Mouse (Mus musculus): ENCODE results near the gene Eml5. TPM values are rescaled to one million over a fixed set of nuclear protein-coding genes. Genes with fewer than 3 reads are reported as not detected.

The Eml5 gene
- polyA plus RNA-seq, 1 experiment from 2014 or later = 15.6 TPM

GRCm38 (mm10) chr12:98820781-98821180 is 80.5 kb downstream of the Eml5 start:
- WGBS = 77% methylated on average over 2 of the region's 2 CpGs
- Histone ChIP-seq H3K4me1 (ENCODE audit: control insufficient read depth, insufficient read depth, low read length) (no peaks in the 10 kb centered on the region), H3K4me2 (replicated peaks; ENCODE audit: low read depth, low read length) (no peak overlapping the region), H3K4me3 (ENCODE audit: low read depth, low read length) (no peak overlapping the region), H3K27ac (ENCODE audit: low read length) (no peak overlapping the region), H3K9ac (replicated peaks; ENCODE audit: low read depth, low read length) (no peak overlapping the region), H3K9me3 (ENCODE audit: control insufficient read depth, low read depth, low read length) (no peaks in the 10 kb centered on the region), H3K27me3 (ENCODE audit: control insufficient read depth, insufficient read depth, low read length) (no peaks in the 10 kb centered on the region), H3K36me3 (ENCODE audit: control insufficient read depth, insufficient read depth, low read length) (no peaks in the 10 kb centered on the region)
- ATAC-seq (ENCODE audit: insufficient number of reproducible peaks, insufficient read depth, low FRiP score, low read depth) = no peak

- no peak overlapping the region for H3K27ac ChIP-seq (ENCODE audit: low read length)
- no peaks in the 10 kb centered on the region for H3K27me3 ChIP-seq (ENCODE audit: control insufficient read depth, insufficient read depth, low read length)
- 86% methylated on average over 3 of the region's 3 CpGs for WGBS
- no peaks in the 10 kb centered on the region for H3K9me3 ChIP-seq (ENCODE audit: control insufficient read depth, low read depth, low read length)
- H3K4me3 ChIP-seq (ENCODE audit: low read depth, low read length) = no peak overlapping the region
- no peak for ATAC-seq (ENCODE audit: insufficient number of reproducible peaks, insufficient read depth, low FRiP score, low read depth)
- H3K4me2 ChIP-seq (replicated peaks; ENCODE audit: low read depth, low read length) = no peak overlapping the region
- no peaks in the 10 kb centered on the region for H3K36me3 ChIP-seq (ENCODE audit: control insufficient read depth, insufficient read depth, low read length)
- no peaks in the 10 kb centered on the region for H3K4me1 ChIP-seq (ENCODE audit: control insufficient read depth, insufficient read depth, low read length)
- H3K9ac ChIP-seq (replicated peaks; ENCODE audit: low read depth, low read length) = no peak overlapping the region
Observed at GRCm38 (mm10) chr12:98804078-98804748, 97.1 kb downstream of the Eml5 start.

- H3K27ac ChIP-seq (ENCODE audit: low read length) = no peak overlapping the region
- 70% methylated on average over 3 of the region's 3 CpGs for WGBS
- no peak for ATAC-seq (ENCODE audit: insufficient number of reproducible peaks, insufficient read depth, low FRiP score, low read depth)
- no peaks in the 10 kb centered on the region for H3K9me3 ChIP-seq (ENCODE audit: control insufficient read depth, low read depth, low read length)
- H3K4me2 ChIP-seq (replicated peaks; ENCODE audit: low read depth, low read length) = no peak overlapping the region
- H3K36me3 ChIP-seq (ENCODE audit: control insufficient read depth, insufficient read depth, low read length) = no peaks in the 10 kb centered on the region; the same call in 1 of the 2 replicates
- H3K4me3 ChIP-seq (ENCODE audit: low read depth, low read length) = no peak overlapping the region
- no peak overlapping the region for H3K9ac ChIP-seq (replicated peaks; ENCODE audit: low read depth, low read length)
- H3K27me3 ChIP-seq (ENCODE audit: control insufficient read depth, insufficient read depth, low read length) = no peaks in the 10 kb centered on the region
- H3K4me1 ChIP-seq (ENCODE audit: control insufficient read depth, insufficient read depth, low read length) = no peaks in the 10 kb centered on the region
Observed at GRCm38 (mm10) chr12:98802245-98802644, 99.0 kb downstream of the Eml5 start.

GRCm38 (mm10) chr12:98800334-98800733 is 101.0 kb downstream of the Eml5 start:
- Histone ChIP-seq H3K4me1 (ENCODE audit: control insufficient read depth, insufficient read depth, low read length) (no peaks in the 10 kb centered on the region), H3K9me3 (ENCODE audit: control insufficient read depth, low read depth, low read length) (no peaks in the 10 kb centered on the region), H3K4me2 (replicated peaks; ENCODE audit: low read depth, low read length) (no peak overlapping the region), H3K27ac (ENCODE audit: low read length) (no peak overlapping the region), H3K9ac (replicated peaks; ENCODE audit: low read depth, low read length) (no peak overlapping the region), H3K4me3 (ENCODE audit: low read depth, low read length) (no peak overlapping the region), H3K36me3 (ENCODE audit: control insufficient read depth, insufficient read depth, low read length) (no peaks in the 10 kb centered on the region; the same call in 1 of the 2 replicates), H3K27me3 (ENCODE audit: control insufficient read depth, insufficient read depth, low read length) (no peaks in the 10 kb centered on the region)
- no peak for ATAC-seq (ENCODE audit: insufficient number of reproducible peaks, insufficient read depth, low FRiP score, low read depth)
- 79% methylated on average over 5 of the region's 5 CpGs for WGBS

GRCm38 (mm10) chr12:98795731-98796318 is 105.5 kb downstream of the Eml5 start:
- H3K27ac ChIP-seq (ENCODE audit: low read length) = no peak overlapping the region
- WGBS = 94% methylated on average over 3 of the region's 3 CpGs
- H3K4me1 ChIP-seq (ENCODE audit: control insufficient read depth, insufficient read depth, low read length) = no peaks in the 10 kb centered on the region
- H3K9ac ChIP-seq (replicated peaks; ENCODE audit: low read depth, low read length) = no peak overlapping the region
- H3K27me3 ChIP-seq (ENCODE audit: control insufficient read depth, insufficient read depth, low read length) = no peaks in the 10 kb centered on the region
- ATAC-seq (ENCODE audit: insufficient number of reproducible peaks, insufficient read depth, low FRiP score, low read depth) = no peak
- no peak overlapping the region for H3K4me3 ChIP-seq (ENCODE audit: low read depth, low read length)
- peaks cover 16% of the 10 kb centered on the region; the same call in 1 of the 2 replicates for H3K36me3 ChIP-seq (ENCODE audit: control insufficient read depth, insufficient read depth, low read length)
- H3K9me3 ChIP-seq (ENCODE audit: control insufficient read depth, low read depth, low read length) = no peaks in the 10 kb centered on the region
- no peak overlapping the region for H3K4me2 ChIP-seq (replicated peaks; ENCODE audit: low read depth, low read length)

- Histone ChIP-seq H3K4me1 (ENCODE audit: control insufficient read depth, insufficient read depth, low read length) (no peaks in the 10 kb centered on the region), H3K4me3 (ENCODE audit: low read depth, low read length) (no peak overlapping the region), H3K27ac (ENCODE audit: low read length) (no peak overlapping the region), H3K9ac (replicated peaks; ENCODE audit: low read depth, low read length) (no peak overlapping the region), H3K36me3 (ENCODE audit: control insufficient read depth, insufficient read depth, low read length) (peaks cover 69% of the 10 kb centered on the region), H3K4me2 (replicated peaks; ENCODE audit: low read depth, low read length) (no peak overlapping the region), H3K9me3 (ENCODE audit: control insufficient read depth, low read depth, low read length) (no peaks in the 10 kb centered on the region), H3K27me3 (ENCODE audit: control insufficient read depth, insufficient read depth, low read length) (no peaks in the 10 kb centered on the region)
- no peak for ATAC-seq (ENCODE audit: insufficient number of reproducible peaks, insufficient read depth, low FRiP score, low read depth)
- 92% methylated on average over 1 of the region's 1 CpGs for WGBS
Observed at GRCm38 (mm10) chr12:98784251-98784650, 117.0 kb downstream of the Eml5 start.

DNA sequence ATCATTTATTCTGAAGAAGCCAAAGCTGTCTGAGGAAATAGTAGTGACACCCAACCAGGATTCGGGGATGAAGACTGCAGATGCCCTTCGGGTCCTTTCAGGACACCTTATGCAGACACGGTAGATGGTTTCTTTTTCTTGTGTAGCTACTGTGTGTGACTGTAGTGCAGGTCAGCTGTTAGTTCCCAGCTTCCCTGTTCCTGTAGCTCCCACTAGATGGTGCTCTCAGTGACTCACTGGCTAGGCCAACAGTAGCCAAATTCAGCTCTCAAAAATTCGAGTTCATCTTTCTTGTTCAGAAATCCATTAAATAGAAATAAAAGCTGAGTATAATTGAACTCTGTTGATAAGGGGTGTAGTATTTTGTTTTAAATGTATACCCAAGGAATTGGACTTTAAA is 122.1 kb downstream of the Eml5 start:
- 79% methylated on average over 4 of the region's 4 CpGs for WGBS
- Histone ChIP-seq H3K27ac (ENCODE audit: low read length) (no peak overlapping the region), H3K36me3 (ENCODE audit: control insufficient read depth, insufficient read depth, low read length) (peaks cover 77% of the 10 kb centered on the region), H3K9me3 (ENCODE audit: control insufficient read depth, low read depth, low read length) (no peaks in the 10 kb centered on the region), H3K4me2 (replicated peaks; ENCODE audit: low read depth, low read length) (no peak overlapping the region), H3K9ac (replicated peaks; ENCODE audit: low read depth, low read length) (no peak overlapping the region), H3K27me3 (ENCODE audit: control insufficient read depth, insufficient read depth, low read length) (no peaks in the 10 kb centered on the region), H3K4me3 (ENCODE audit: low read depth, low read length) (no peak overlapping the region), H3K4me1 (ENCODE audit: control insufficient read depth, insufficient read depth, low read length) (no peaks in the 10 kb centered on the region)
- no peak for ATAC-seq (ENCODE audit: insufficient number of reproducible peaks, insufficient read depth, low FRiP score, low read depth)

GRCm38 (mm10) chr12:98777509-98777908 is 123.8 kb downstream of the Eml5 start:
- Histone ChIP-seq H3K27ac (ENCODE audit: low read length) (no peak overlapping the region), H3K4me3 (ENCODE audit: low read depth, low read length) (no peak overlapping the region), H3K4me1 (ENCODE audit: control insufficient read depth, insufficient read depth, low read length) (no peaks in the 10 kb centered on the region), H3K9me3 (ENCODE audit: control insufficient read depth, low read depth, low read length) (no peaks in the 10 kb centered on the region), H3K27me3 (ENCODE audit: control insufficient read depth, insufficient read depth, low read length) (no peaks in the 10 kb centered on the region), H3K36me3 (ENCODE audit: control insufficient read depth, insufficient read depth, low read length) (peaks cover 68% of the 10 kb centered on the region), H3K4me2 (replicated peaks; ENCODE audit: low read depth, low read length) (no peak overlapping the region), H3K9ac (replicated peaks; ENCODE audit: low read depth, low read length) (no peak overlapping the region)
- WGBS = 74% methylated on average over 3 of the region's 3 CpGs
- ATAC-seq (ENCODE audit: insufficient number of reproducible peaks, insufficient read depth, low FRiP score, low read depth) = no peak

DNA sequence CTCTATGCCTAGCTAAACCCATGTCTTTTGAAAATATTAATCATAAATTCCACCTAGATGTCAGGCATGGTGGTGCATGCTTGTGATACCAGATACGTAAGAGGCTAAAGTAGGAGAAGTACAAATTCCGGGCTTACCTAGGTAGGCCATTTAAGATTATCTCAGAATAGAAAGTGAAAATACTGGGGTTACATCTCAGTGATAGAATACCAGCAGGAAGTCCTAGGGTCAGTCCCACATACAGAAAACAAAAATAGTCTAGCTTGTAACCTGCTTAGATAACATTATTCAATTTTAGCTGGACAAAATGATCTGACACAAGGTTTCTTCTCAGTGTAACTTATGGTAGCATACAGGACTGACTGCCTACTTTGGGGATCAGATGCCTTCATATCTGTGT is 135.0 kb downstream of the Eml5 start:
- Histone ChIP-seq H3K4me3 (ENCODE audit: low read depth, low read length) (no peak overlapping the region), H3K36me3 (ENCODE audit: control insufficient read depth, insufficient read depth, low read length) (peaks cover 57% of the 10 kb centered on the region), H3K4me1 (ENCODE audit: control insufficient read depth, insufficient read depth, low read length) (no peaks in the 10 kb centered on the region), H3K4me2 (replicated peaks; ENCODE audit: low read depth, low read length) (no peak overlapping the region), H3K9me3 (ENCODE audit: control insufficient read depth, low read depth, low read length) (no peaks in the 10 kb centered on the region), H3K9ac (replicated peaks; ENCODE audit: low read depth, low read length) (no peak overlapping the region), H3K27ac (ENCODE audit: low read length) (no peak overlapping the region), H3K27me3 (ENCODE audit: control insufficient read depth, insufficient read depth, low read length) (no peaks in the 10 kb centered on the region)
- 92% methylated on average over 2 of the region's 2 CpGs for WGBS
- no peak for ATAC-seq (ENCODE audit: insufficient number of reproducible peaks, insufficient read depth, low FRiP score, low read depth)

Data from stomach, embryonic 14.5 days (tissue).